Mouse (Mus musculus) stomach, postnatal 0 days (tissue): ENCODE measurements around the gene A030014E15Rik.

Experiments
- CTCF ChIP-seq: IDR thresholded peaks from 2 replicates; pipeline ENCODE4 v1.5.1; 2016; ENCODE audit warnings: antibody characterized with exemption, low read depth, mild to moderate bottlenecking, moderate library complexity
- EP300 ChIP-seq: optimal IDR thresholded peaks from 2 replicates; pipeline ENCODE3; 2016; ENCODE audit warnings: antibody characterized with exemption

- TF ChIP-seq CTCF = no peak
- no peak for TF ChIP-seq EP300
Measured at GRCm38 (mm10) chr1:82893269-82893668, 31.4 kb upstream of the A030014E15Rik start.
